Mouse (Mus musculus) C2C12 (cell line): ENCODE results near the gene Usp20.

Source experiments
- CTCF ChIP-seq: IDR thresholded peaks from one replicate; pipeline ENCODE4 v1.5.1; 2011; ENCODE audit not compliant: control insufficient read depth, insufficient read depth, insufficient read length
- USF1 ChIP-seq: IDR thresholded peaks from one replicate; pipeline ENCODE4 v1.6.1; 2011; ENCODE audit warnings: low read depth, mild to moderate bottlenecking, control low read depth, moderate library complexity

DNA sequence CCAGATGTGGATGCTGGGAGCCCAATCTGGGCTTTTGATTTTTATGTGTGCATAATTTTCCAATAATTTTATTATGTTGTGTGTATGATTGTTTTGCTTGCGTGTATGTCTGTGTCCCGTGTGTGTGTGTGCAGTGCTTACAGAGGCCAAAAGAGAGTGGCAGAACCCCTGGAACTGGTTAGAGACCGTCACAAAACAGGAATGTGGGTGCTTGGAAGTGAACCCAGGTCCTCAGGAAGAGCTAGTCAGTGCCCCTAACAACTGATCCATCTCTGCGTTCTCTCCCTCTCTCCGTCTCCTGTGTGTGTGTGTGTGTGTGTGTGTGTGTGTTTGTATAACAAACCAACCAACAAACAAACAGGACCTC is 29.6 kb upstream of the Usp20 start:
- no peak for TF ChIP-seq CTCF
- no peak for TF ChIP-seq USF1
